Mouse (Mus musculus) lung, postnatal 0 days (tissue): ENCODE measurements around the gene Morf4l2.

Experiments
- CTCF ChIP-seq: IDR thresholded peaks from 2 replicates; pipeline ENCODE4 v1.5.1; 2016; ENCODE audit warnings: antibody characterized with exemption, mild to moderate bottlenecking
- EP300 ChIP-seq: IDR thresholded peaks from 2 replicates; pipeline ENCODE4 v1.6.1; 2016; ENCODE audit warnings: antibody characterized with exemption, mild to moderate bottlenecking, control low read depth

DNA sequence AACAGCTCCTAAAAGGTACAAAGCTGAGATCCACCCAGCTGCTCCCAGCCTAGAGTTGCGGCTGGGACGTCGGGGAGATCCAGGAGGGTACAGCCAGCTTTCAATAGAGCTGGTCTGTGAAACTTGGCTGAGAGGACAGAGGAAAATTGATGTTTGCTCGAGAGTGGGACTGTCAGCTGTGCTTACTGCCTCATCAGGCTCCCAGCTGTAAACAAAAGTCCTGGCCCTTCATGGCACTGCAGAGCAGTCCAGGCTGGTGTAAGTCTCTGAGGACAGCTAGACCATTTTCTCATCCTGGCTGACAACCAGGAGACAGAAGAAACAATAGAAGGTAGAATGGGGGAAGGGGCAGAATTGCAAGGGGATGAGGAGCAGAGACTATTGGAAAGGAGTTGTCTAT, 5.8 kb upstream of the Morf4l2 start:
- no peak for TF ChIP-seq CTCF
- no peak for TF ChIP-seq EP300
